Mouse (Mus musculus) midbrain, postnatal 0 days (tissue): ENCODE measurements around the gene Ascl3. TPM values are rescaled to one million over a fixed set of nuclear protein-coding genes. Genes with fewer than 3 reads are reported as not detected.

Source experiments
- ATAC-seq: fragments of 200-750 bp; cut with Nextera tagmentation; 2 replicates; pipeline ENCODE4 v1.8.0; 2017; ENCODE audit warnings: moderate number of reproducible peaks, mild to moderate bottlenecking, moderate TSS enrichment, moderate library complexity; ENCODE audit not compliant: low FRiP score
- DNase-seq: peaks from one replicate; pipeline ENCODE4 v3.0.0-alpha.2; 2015; ENCODE audit warnings: low spot score
- H3K27ac ChIP-seq: fragments of 300-500 bp; sonication (generic); 2 replicates; pipeline ENCODE4 v1.5.1; 2014; ENCODE audit warnings: low read depth, mild to moderate bottlenecking, low read length, mixed read lengths
- H3K27me3 ChIP-seq: fragments of 300-500 bp; sonication (generic); 2 replicates; pipeline ENCODE4 v1.6.1; 2014; ENCODE audit warnings: low read length, control low read depth, mixed read lengths; ENCODE audit not compliant: insufficient read depth
- H3K36me3 ChIP-seq: fragments of 300-500 bp; sonication (generic); 2 replicates; pipeline ENCODE4 v1.6.1; 2014; ENCODE audit warnings: low read length, control low read depth, mixed read lengths; ENCODE audit not compliant: insufficient read depth
- H3K4me1 ChIP-seq: fragments of 300-500 bp; sonication (generic); 2 replicates; pipeline ENCODE4 v1.6.1; 2014; ENCODE audit warnings: mild to moderate bottlenecking, control low read depth, antibody characterized with exemption, low read length, mixed read lengths; ENCODE audit not compliant: insufficient read depth
- H3K4me2 ChIP-seq: fragments of 300-500 bp; sonication (generic); 2 replicates; pipeline ENCODE4 v1.6.1; 2014; ENCODE audit warnings: low read depth, mild to moderate bottlenecking, low read length, mixed read lengths; ENCODE audit not compliant: poor library complexity, severe bottlenecking
- H3K4me3 ChIP-seq: fragments of 300-500 bp; sonication (generic); 2 replicates; pipeline ENCODE4 v1.5.1; 2014; ENCODE audit warnings: low read depth, mild to moderate bottlenecking, low read length, moderate library complexity
- H3K9ac ChIP-seq: fragments of 300-500 bp; sonication (generic); replicated peaks from 2 replicates; pipeline ENCODE4 v1.6.1; 2014; ENCODE audit warnings: mild to moderate bottlenecking, low read length, moderate library complexity, mixed read lengths; ENCODE audit not compliant: poor library complexity, severe bottlenecking
- H3K9me3 ChIP-seq: fragments of 300-500 bp; sonication (generic); 2 replicates; pipeline ENCODE4 v1.6.1; 2016; ENCODE audit warnings: low read length, control low read depth
- CTCF ChIP-seq: IDR thresholded peaks from 2 replicates; pipeline ENCODE4 v1.5.1; 2016; ENCODE audit warnings: antibody characterized with exemption, mild to moderate bottlenecking
- WGBS: fragments of 180-500 bp; shearing (Covaris S2); extraction: QIAGEN DNeasy Blood & Tissue Kit; methylation state at CpG from one replicate; pipeline ENCODE4 v1.1.7; 2014; 5-methylcytosine and 5-hydroxymethylcytosine counted together
- polyA plus RNA-seq: library from polyadenylated mRNA; unstranded; fragments of >200 nt; fragmentation: Nextera tagmentation; extraction: Ambion mirVana; gene quantifications from 2 replicates; pipeline ENCODE4 v1.2.1, GENCODE M21; 2015
- total RNA-seq: library from RNA; depleted of rRNA; stranded (reverse); fragments of >200 nt; gene quantifications from 2 replicates; pipeline ENCODE4 v1.2.3, GENCODE M21; 2014

The Ascl3 gene
- total and polyA plus RNA-seq, 2 experiments from 2014 or later: 0.23 TPM; not detected in 1

DNA sequence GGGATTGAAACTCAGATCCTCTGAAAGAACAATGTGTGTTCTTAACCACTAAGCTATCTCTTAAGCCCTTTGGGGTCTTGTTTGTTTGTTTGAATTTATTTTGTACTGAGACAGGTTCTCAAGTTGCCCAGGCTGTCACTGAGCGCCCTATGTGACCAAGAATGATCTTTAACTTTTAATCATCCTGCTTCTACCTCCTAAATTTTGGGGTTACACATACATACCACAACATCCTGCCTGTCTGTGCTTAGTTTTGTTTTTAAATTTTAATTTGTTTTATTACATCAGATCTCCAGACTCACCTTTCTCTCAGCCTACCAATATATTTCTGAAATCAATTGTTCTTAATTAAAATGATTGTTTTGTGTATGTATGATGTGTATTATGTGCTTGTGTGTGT lies 9.5 kb upstream of the Ascl3 start:
- H3K36me3 ChIP-seq: peaks cover 61% of the 10 kb centered on the region
- WGBS: 93% methylated on average over 1 of the region's 1 CpGs
- TF ChIP-seq CTCF: no peak

DNA sequence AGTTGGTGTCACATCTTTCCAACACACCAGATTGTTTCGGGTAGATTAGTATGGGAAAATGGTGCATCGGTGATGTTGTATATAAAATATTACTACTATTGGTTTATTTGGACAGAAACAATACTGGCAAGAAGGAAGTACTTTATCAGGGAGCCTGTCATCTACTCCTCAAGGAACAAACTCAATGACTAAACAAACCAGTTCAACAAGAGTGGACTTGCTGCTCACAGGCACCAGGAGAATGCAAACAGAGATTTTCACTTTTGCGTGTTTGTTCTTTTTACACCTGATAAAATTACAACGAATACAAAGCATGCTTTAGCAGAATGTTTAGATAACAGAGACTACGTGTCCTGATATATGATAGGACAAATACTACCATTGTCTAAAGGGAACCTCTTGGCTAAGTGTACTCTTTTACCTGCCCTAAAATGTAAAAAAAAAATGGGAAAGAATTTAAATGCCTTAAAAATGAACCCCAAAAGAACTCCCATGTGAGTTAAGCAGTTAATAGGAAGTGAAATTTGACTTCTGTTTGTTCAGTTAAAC lies 8.4 kb upstream of the Ascl3 start:
- H3K27me3 ChIP-seq: no peaks in the 10 kb centered on the region
- WGBS: 91% methylated on average over 5 of the region's 5 CpGs
- H3K36me3 ChIP-seq: peaks cover 64% of the 10 kb centered on the region

More for the DNA sequence above, 9.5 kb upstream of the Ascl3 start:
- Histone ChIP-seq H3K27ac (no peak overlapping the region), H3K4me1 (no peaks in the 10 kb centered on the region), H3K9me3 (no peaks in the 10 kb centered on the region), H3K4me2 (no peak overlapping the region), H3K9ac (no peak overlapping the region), H3K4me3 (no peak overlapping the region), H3K27me3 (no peaks in the 10 kb centered on the region)
- DNase-seq (no peak), ATAC-seq (no peak)

DNA sequence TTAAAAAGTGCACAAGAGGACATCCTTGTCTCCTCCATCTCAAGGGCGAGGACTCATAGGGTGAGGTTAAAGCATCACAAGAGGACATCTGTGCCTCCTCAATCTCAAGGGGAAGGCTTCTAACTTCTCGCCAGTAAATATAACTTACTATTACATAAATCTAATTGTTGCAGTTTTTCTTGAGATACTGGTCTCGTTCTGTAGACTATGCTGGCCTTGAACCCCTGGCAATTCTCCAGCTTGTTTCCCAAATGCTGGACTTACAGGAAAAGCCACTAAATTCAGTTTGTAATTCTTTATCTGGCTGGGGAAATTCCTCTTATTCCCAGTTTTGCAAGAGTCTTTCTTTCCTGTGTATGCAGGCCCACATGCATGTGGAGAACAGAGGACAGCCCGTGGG lies 3.3 kb upstream of the Ascl3 start:
- 94% methylated on average over 4 of the region's 4 CpGs for WGBS
- H3K4me1 ChIP-seq: no peaks in the 10 kb centered on the region
- H3K4me3 ChIP-seq: no peak overlapping the region
- H3K27ac ChIP-seq: no peak overlapping the region
- H3K9ac ChIP-seq: no peak overlapping the region
- H3K9me3 ChIP-seq: no peaks in the 10 kb centered on the region
- DNase-seq (no peak), ATAC-seq (no peak)
- peaks cover 27% of the 10 kb centered on the region for H3K36me3 ChIP-seq
- H3K4me2 ChIP-seq: no peak overlapping the region
- no peaks in the 10 kb centered on the region for H3K27me3 ChIP-seq
- TF ChIP-seq CTCF: no peak

More for the DNA sequence above, 8.4 kb upstream of the Ascl3 start:
- ATAC-seq (no peak), DNase-seq (no peak)
- TF ChIP-seq CTCF: no peak
- H3K4me1 ChIP-seq: no peaks in the 10 kb centered on the region
- H3K9ac ChIP-seq: no peak overlapping the region
- no peak overlapping the region for H3K4me3 ChIP-seq
- no peaks in the 10 kb centered on the region for H3K9me3 ChIP-seq
- no peak overlapping the region for H3K27ac ChIP-seq
- H3K4me2 ChIP-seq: no peak overlapping the region

DNA sequence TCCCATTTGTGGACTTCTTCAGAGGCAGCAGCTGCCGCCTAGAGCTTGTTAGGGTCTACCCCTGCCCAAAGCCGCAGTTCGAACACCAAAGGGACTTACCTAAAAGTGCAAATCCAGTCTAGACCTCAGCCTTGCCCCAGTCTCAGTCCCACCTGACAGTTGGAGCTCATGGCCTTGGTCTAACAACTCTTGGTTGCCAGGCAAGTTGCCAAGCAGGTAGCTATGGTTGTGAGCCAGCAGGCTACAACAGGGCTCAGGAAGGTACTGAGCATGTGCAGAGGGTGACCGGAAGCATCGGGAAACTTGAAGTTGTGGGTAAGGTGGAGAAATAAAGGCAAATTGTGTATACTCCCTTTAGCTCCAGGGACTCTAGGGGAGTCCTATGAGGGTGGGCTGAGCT lies 7.8 kb downstream of the Ascl3 start, which contains the start of gene BC051019:
BC051019 (minus strand) TSS at position 154 of the 400 bp plus-strand sequence.
- 96% methylated on average over 5 of the region's 5 CpGs for WGBS

DNA sequence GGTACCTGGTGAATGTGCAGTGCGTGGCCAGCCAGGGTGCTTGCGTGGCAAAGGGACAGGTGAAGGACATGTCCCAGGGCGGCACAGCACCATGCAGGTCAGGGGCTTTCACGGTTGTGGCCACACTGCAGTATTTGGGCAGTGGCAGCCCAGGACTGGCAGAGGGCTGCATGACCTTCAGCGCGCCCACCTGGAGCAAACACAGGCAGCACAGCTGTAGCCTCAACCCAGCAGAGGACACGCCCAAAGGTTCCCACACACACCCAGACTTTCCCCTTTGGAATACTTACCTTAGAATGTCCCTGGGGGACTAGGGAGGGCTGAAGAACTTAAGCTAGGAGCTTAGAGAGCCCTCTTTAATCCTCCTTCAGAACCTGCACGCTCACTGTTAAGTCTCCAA lies 8.4 kb downstream of the Ascl3 start:
- H3K27me3 ChIP-seq: no peaks in the 10 kb centered on the region
- ATAC-seq (no peak), DNase-seq (no peak)
- H3K36me3 ChIP-seq: no peaks in the 10 kb centered on the region
- TF ChIP-seq CTCF: no peak
- no peak overlapping the region for H3K4me3 ChIP-seq
- no peaks in the 10 kb centered on the region for H3K9me3 ChIP-seq
- no peaks in the 10 kb centered on the region for H3K4me1 ChIP-seq
- WGBS: 93% methylated on average over 8 of the region's 8 CpGs
- no peak overlapping the region for H3K27ac ChIP-seq
- H3K9ac ChIP-seq: no peak overlapping the region
- H3K4me2 ChIP-seq: no peak overlapping the region

More for the DNA sequence above, 7.8 kb downstream of the Ascl3 start, which contains the start of gene BC051019:
- TF ChIP-seq CTCF: no peak
- DNase-seq (no peak), ATAC-seq (no peak)
- no peak within 1 kb of the TSS for H3K9ac ChIP-seq
- no peaks in the 10 kb centered on the region for H3K4me1 ChIP-seq
- no peaks in the 10 kb centered on the region for H3K9me3 ChIP-seq
- no peak within 1 kb of the TSS for H3K4me2 ChIP-seq
- no peaks in the 10 kb centered on the region for H3K27me3 ChIP-seq
- H3K4me3 ChIP-seq: no peak within 1 kb of the TSS
- H3K36me3 ChIP-seq: no peaks in the 10 kb centered on the region
- no peak within 1 kb of the TSS for H3K27ac ChIP-seq

DNA sequence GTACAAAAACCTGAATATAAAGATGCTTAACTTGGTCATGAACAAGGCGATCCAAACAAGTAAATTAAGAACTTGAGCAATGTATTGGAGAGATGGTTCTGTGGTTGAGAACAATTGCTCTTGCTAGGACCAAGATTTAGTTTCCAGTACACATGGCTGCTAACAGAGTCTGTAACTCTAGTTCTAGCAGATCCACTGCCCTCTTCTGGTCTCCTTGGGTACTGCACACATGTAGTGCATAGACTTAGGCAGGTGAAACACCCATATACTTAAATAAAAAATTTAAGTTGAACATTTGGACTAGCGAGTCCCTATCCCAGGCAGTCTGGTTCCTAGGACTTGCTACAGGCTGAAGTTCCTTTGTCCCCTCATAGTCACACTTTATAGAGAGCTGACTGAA lies 8.9 kb downstream of the Ascl3 start:
- ATAC-seq (no peak), DNase-seq (no peak)
- Histone ChIP-seq H3K36me3 (no peaks in the 10 kb centered on the region), H3K27ac (no peak overlapping the region), H3K9ac (no peak overlapping the region), H3K4me3 (no peak overlapping the region), H3K9me3 (no peaks in the 10 kb centered on the region), H3K27me3 (no peaks in the 10 kb centered on the region), H3K4me1 (no peaks in the 10 kb centered on the region), H3K4me2 (no peak overlapping the region)
- peak; percentile 43 for TF ChIP-seq CTCF
- WGBS: 99% methylated on average over 2 of the region's 2 CpGs
